Mouse (Mus musculus) CH12.LX (cell line): Measurements from ENCODE around the gene Gabrb1. TPM values are rescaled to one million over a fixed set of nuclear protein-coding genes. Genes with fewer than 3 reads are reported as not detected.

Experiments used
- DNase-seq: peaks from one replicate; pipeline ENCODE4 v3.0.0-alpha.2; 2013; ENCODE audit errors: extremely low read depth
- H3K27ac ChIP-seq: 2 replicates; pipeline ENCODE4 v1.5.1; 2012; ENCODE audit warnings: low read depth, mild to moderate bottlenecking, control low read depth, moderate library complexity; ENCODE audit not compliant: insufficient read depth
- H3K27me3 ChIP-seq: replicated peaks from 2 replicates; pipeline ENCODE3; 2012; ENCODE audit warnings: inconsistent platforms
- H3K36me3 ChIP-seq, 2 experiments: replicated peaks in 1 of 2; 2 replicates each; pipeline versions ENCODE3 to v1.6.1; 2012; ENCODE audit warnings: inconsistent platforms in 1 of 2, low read length in 1 of 2, mild to moderate bottlenecking in 1 of 2, mixed read lengths in 1 of 2, moderate library complexity in 1 of 2; ENCODE audit not compliant: control insufficient read depth in 1 of 2, insufficient read depth in 1 of 2
- H3K4me1 ChIP-seq, 2 experiments: 2 replicates each; pipeline ENCODE4 v1.6.1; 2012; ENCODE audit warnings: inconsistent platforms in 1 of 2, moderate library complexity in 1 of 2; ENCODE audit not compliant: insufficient read depth in 2 of 2, control insufficient read depth in 1 of 2
- H3K4me2 ChIP-seq: 2 replicates; pipeline ENCODE4 v1.6.1; 2012; ENCODE audit warnings: low read depth, mild to moderate bottlenecking, control low read depth; ENCODE audit not compliant: poor library complexity, insufficient read depth, severe bottlenecking
- H3K4me3 ChIP-seq, 3 experiments: fragments of 150-350 bp in 1 of 3; sonication (generic) in 1 of 3; replicated peaks in 1 of 3; 2 replicates each; pipeline versions ENCODE3 to v1.5.1; 2011 to 2012; ENCODE audit warnings: low read depth in 2 of 3, low read length in 2 of 3, mild to moderate bottlenecking in 2 of 3, moderate library complexity in 2 of 3, control low read depth in 1 of 3, improper control_type of control experiment in 1 of 3, inconsistent platforms in 1 of 3, mixed read lengths in 1 of 3; ENCODE audit not compliant: poor library complexity in 1 of 3
- H3K79me2 ChIP-seq: replicated peaks from 2 replicates; pipeline ENCODE4 v1.6.1; 2012; ENCODE audit warnings: mild to moderate bottlenecking, moderate library complexity; ENCODE audit not compliant: control insufficient read depth, poor library complexity, insufficient read depth, severe bottlenecking; ENCODE audit errors: extremely low read depth
- H3K9ac ChIP-seq: 2 replicates; pipeline ENCODE4 v1.6.1; 2012; ENCODE audit warnings: low read depth, mild to moderate bottlenecking, control low read depth, moderate library complexity; ENCODE audit not compliant: insufficient read depth
- H3K9me3 ChIP-seq: replicated peaks from 2 replicates; pipeline ENCODE3; 2012; ENCODE audit warnings: low read length, inconsistent platforms, mixed read lengths
- CHD1 ChIP-seq: IDR thresholded peaks from 2 replicates; pipeline ENCODE4 v1.6.1; 2012; ENCODE audit warnings: low read depth, low read length, improper control_type of control experiment, inconsistent platforms
- E2F4 ChIP-seq: IDR thresholded peaks from 2 replicates; pipeline ENCODE4 v1.6.1; 2011; ENCODE audit warnings: low read depth, low read length, improper control_type of control experiment; ENCODE audit not compliant: insufficient replicate concordance
- ELF1 ChIP-seq: IDR thresholded peaks from 2 replicates; pipeline ENCODE4 v1.6.1; 2014; ENCODE audit warnings: low read depth, mild to moderate bottlenecking, inconsistent platforms, low read length, improper control_type of control experiment
- KAT2A ChIP-seq: IDR thresholded peaks from 2 replicates; pipeline ENCODE4 v1.6.1; 2012; ENCODE audit warnings: low read length, improper control_type of control experiment, inconsistent platforms; ENCODE audit not compliant: insufficient replicate concordance
- MAFK ChIP-seq: IDR thresholded peaks from 2 replicates; pipeline ENCODE4 v1.6.1; 2011; ENCODE audit warnings: low read length, improper control_type of control experiment; ENCODE audit not compliant: insufficient replicate concordance
- MEF2A ChIP-seq: IDR thresholded peaks from 2 replicates; pipeline ENCODE4 v1.6.1; 2014; ENCODE audit warnings: low read depth, mild to moderate bottlenecking, inconsistent platforms, low read length, improper control_type of control experiment, borderline replicate concordance
- MYC ChIP-seq: IDR thresholded peaks from 2 replicates; pipeline ENCODE4 v1.6.1; 2011; ENCODE audit warnings: low read depth, mild to moderate bottlenecking, improper control_type of control experiment, low read length
- POLR2A ChIP-seq: IDR thresholded peaks from 2 replicates; pipeline ENCODE4 v1.6.1; 2011; ENCODE audit warnings: low read depth, mild to moderate bottlenecking, improper control_type of control experiment, low read length
- RCOR1 ChIP-seq: conservative IDR thresholded peaks from 2 replicates; pipeline ENCODE4 v1.6.1; 2012; ENCODE audit warnings: low read depth, mild to moderate bottlenecking, inconsistent platforms, low read length, improper control_type of control experiment
- SIN3A ChIP-seq: IDR thresholded peaks from 2 replicates; pipeline ENCODE4 v1.6.1; 2012; ENCODE audit warnings: low read length, improper control_type of control experiment, inconsistent platforms
- SMC3 ChIP-seq: IDR thresholded peaks from 2 replicates; pipeline ENCODE4 v1.6.1; 2011; ENCODE audit warnings: low read depth, low read length, improper control_type of control experiment
- TBP ChIP-seq: conservative IDR thresholded peaks from 2 replicates; pipeline ENCODE4 v1.6.1; 2011; ENCODE audit warnings: low read depth, low read length, improper control_type of control experiment
- UBTF ChIP-seq: IDR thresholded peaks from 2 replicates; pipeline ENCODE4 v1.6.1; 2012; ENCODE audit warnings: low read depth, mild to moderate bottlenecking, inconsistent platforms, low read length, improper control_type of control experiment, moderate library complexity
- USF2 ChIP-seq: conservative IDR thresholded peaks from 2 replicates; pipeline ENCODE4 v1.6.1; 2011; ENCODE audit warnings: low read depth, low read length, improper control_type of control experiment
- ZC3H11A ChIP-seq: IDR thresholded peaks from 2 replicates; pipeline ENCODE4 v1.6.1; 2012; ENCODE audit warnings: low read depth, mild to moderate bottlenecking, inconsistent platforms, low read length, improper control_type of control experiment
- ZKSCAN1 ChIP-seq: IDR thresholded peaks from 2 replicates; pipeline ENCODE4 v1.6.1; 2012; ENCODE audit warnings: low read depth, inconsistent platforms, low read length, improper control_type of control experiment, borderline replicate concordance
- dilution Hi-C: fragments of 300-500 bp; cut with MboI; formaldehyde crosslinking; loops from 2 replicates; pipeline ENCODE4 v1.14.3; 2020; ENCODE audit warnings: low sequenced_read_pairs; ENCODE audit not compliant: extremely low pct_unique_long_range_greater_than_20kb, extremely low pct_ligation_motif_present
- in situ Hi-C: fragments of 300-500 bp; cut with MboI; formaldehyde crosslinking; loops from 3 replicates; pipeline ENCODE4 v1.14.3; 2019; ENCODE audit warnings: low sequenced_read_pairs, low pct_ligation_motif_present, low pct_unique_long_range_greater_than_20kb, mixed read lengths
- polyA plus RNA-seq: library from polyadenylated mRNA; unstranded; fragments of >175 nt; gene quantifications from 2 replicates; pipeline ENCODE4 v1.2.1, GENCODE M21; 2012; ENCODE audit warnings: low read depth; ENCODE audit not compliant: insufficient read length
- total RNA-seq, 2 experiments: library from RNA; depleted of rRNA; stranded (reverse); fragments of 300-350 nt in 1 of 2; fragments of >200 nt in 1 of 2; gene quantifications; 2 replicates each; pipeline ENCODE4 v1.2.3; 2012 to 2014

Gabrb1 gene
- total and polyA plus RNA-seq, 3 experiments: 0.04 TPM; not detected in 2

GRCm38 (mm10) chr5:71903399-71903798 is 245.5 kb downstream of the Gabrb1 start:
- DNase-seq: no peak
- dilution Hi-C loops: no loop called here
- in situ Hi-C loops: no loop called here

GRCm38 (mm10) chr5:71914028-71914427 is 256.1 kb downstream of the Gabrb1 start:
- Histone ChIP-seq H3K4me1 (no peaks in the 10 kb centered on the region), H3K36me3 (no peaks in the 10 kb centered on the region), H3K9me3 (no peaks in the 10 kb centered on the region), H3K4me3 (no peak overlapping the region), H3K9ac (no peak overlapping the region), H3K27ac (no peak overlapping the region), H3K79me2 (no peaks in the 10 kb centered on the region), H3K4me2 (no peak overlapping the region), H3K27me3 (no peaks in the 10 kb centered on the region)
- TF ChIP-seq POLR2A (no peak), MYC (no peak), RCOR1 (no peak), CHD1 (no peak), KAT2A (no peak), MAFK (no peak), SMC3 (no peak), UBTF (no peak), ZKSCAN1 (no peak)
- in situ Hi-C loops: no loop called here
- dilution Hi-C loops: no loop called here
- DNase-seq: no peak

More at GRCm38 (mm10) chr5:71903399-71903798, 245.5 kb downstream of the Gabrb1 start:
- Histone ChIP-seq H3K9ac (no peak overlapping the region), H3K27me3 (no peaks in the 10 kb centered on the region), H3K27ac (no peak overlapping the region), H3K4me3 (no peak overlapping the region), H3K36me3 (no peaks in the 10 kb centered on the region), H3K79me2 (no peaks in the 10 kb centered on the region), H3K9me3 (no peaks in the 10 kb centered on the region), H3K4me2 (no peak overlapping the region), H3K4me1 (no peaks in the 10 kb centered on the region)
- TF ChIP-seq SIN3A: no peak
- no peak for TF ChIP-seq E2F4
- TF ChIP-seq ELF1: no peak
- no peak for TF ChIP-seq USF2
- TF ChIP-seq MYC: no peak
- no peak for TF ChIP-seq KAT2A
- no peak for TF ChIP-seq TBP
- no peak for TF ChIP-seq MEF2A
- no peak for TF ChIP-seq ZC3H11A
